In the genomic region with DNA sequence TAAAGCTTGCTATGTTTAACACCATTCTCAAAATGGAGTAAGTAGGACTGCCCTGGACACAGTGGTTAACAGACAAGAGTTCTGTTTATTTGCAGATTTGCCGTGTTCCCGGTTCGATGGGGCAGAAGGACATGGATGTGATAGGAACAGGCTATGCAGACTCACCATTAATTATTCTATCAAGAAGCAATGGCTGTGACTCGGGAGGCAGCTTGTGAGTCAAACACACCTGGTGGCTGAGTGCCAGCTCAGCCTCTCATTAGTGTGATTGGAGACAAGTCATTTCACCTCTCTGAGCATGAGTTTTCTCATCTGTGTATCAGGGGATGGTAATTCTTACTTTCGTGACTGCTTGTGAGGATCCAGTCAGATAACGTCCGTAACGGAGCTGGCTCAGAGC, we compare ENCODE assay signal across 24 mouse cellular contexts.
"Had no signal": no experiment of that assay in that cellular context is flagged by ENCODE, and none has a peak within 500 bp of the region (broad histone marks: within the 10 kb centered on the region; RNA-seq: fewer than 3 reads in every experiment).

No protein-coding gene starts in this region.

- H3K36me3 ChIP-seq: heart, embryonic 10.5 days; heart, embryonic 12.5 days; kidney, embryonic 15.5 days; limb, embryonic 10.5 days; limb, embryonic 12.5 days; liver, embryonic 13.5 days had no signal

- H3K27ac ChIP-seq: heart, embryonic 10.5 days; hindbrain, embryonic 14.5 days; kidney, embryonic 15.5 days; kidney, postnatal 0 days; limb, embryonic 10.5 days; limb, embryonic 12.5 days; liver, embryonic 13.5 days had no signal

- DNase-seq: gastrocnemius, postnatal 14 days; gastrocnemius, postnatal 36 days; heart, adult 18-20 months; heart, postnatal 14 days; heart, postnatal 36 days; kidney, adult 11 months; kidney, adult 2 months; kidney, adult 9 months; kidney, postnatal 14 days; kidney, postnatal 36 days; layer of hippocampus, adult 9-11 months; layer of hippocampus, postnatal 36 days; liver; liver, embryonic 13.5 days had no signal

- ATAC-seq: hindbrain, embryonic 16.5 days; intestine, embryonic 16.5 days had no signal

- H3K27me3 ChIP-seq: heart, embryonic 12.5 days; kidney, embryonic 15.5 days; limb, embryonic 12.5 days; liver, embryonic 13.5 days had no signal

- H3K4me1 ChIP-seq: heart, embryonic 10.5 days; heart, embryonic 12.5 days; kidney, embryonic 15.5 days; limb, embryonic 10.5 days; limb, embryonic 12.5 days; liver, embryonic 13.5 days had no signal

- H3K9me3 ChIP-seq: heart, embryonic 10.5 days; heart, embryonic 12.5 days; kidney, embryonic 15.5 days; limb, embryonic 10.5 days; limb, embryonic 12.5 days had no signal

- H3K4me3 ChIP-seq: heart, embryonic 10.5 days; heart, embryonic 12.5 days; kidney, embryonic 15.5 days; limb, embryonic 10.5 days; limb, embryonic 12.5 days; liver, embryonic 13.5 days had no signal

- H3K4me2 ChIP-seq: heart, embryonic 12.5 days; hindbrain, embryonic 14.5 days; kidney, embryonic 15.5 days; limb, embryonic 12.5 days; liver, embryonic 11.5 days; liver, embryonic 13.5 days had no signal

- H3K9ac ChIP-seq: heart, embryonic 12.5 days; hindbrain, embryonic 14.5 days; kidney, embryonic 15.5 days; limb, embryonic 12.5 days; liver, embryonic 13.5 days had no signal
